Mouse (Mus musculus): ENCODE measurements around the gene Prss46. TPM values are rescaled to one million over a fixed set of nuclear protein-coding genes. Genes with fewer than 3 reads are reported as not detected.
A peak's percentile ranks its signal among the peaks of the same experiment; 100 is the strongest.

The Prss46 gene
- polyA plus RNA-seq, 1 experiment from 2014 or later = not detected

- WGBS = 81% methylated on average over 19 of the region's 19 CpGs
- no peaks in the 10 kb centered on the region for H3K4me1 ChIP-seq
- no peaks in the 10 kb centered on the region for H3K9me3 ChIP-seq
- H3K27ac ChIP-seq = no peak within 1 kb of the TSS
- no peak within 1 kb of the TSS for H3K4me3 ChIP-seq
- no peak for ATAC-seq (replicated peaks)
- H3K36me3 ChIP-seq (replicated peaks) = no peaks in the 10 kb centered on the region
- no peak within 1 kb of the TSS for H3K4me2 ChIP-seq
- H3K27me3 ChIP-seq (replicated peaks) = no peaks in the 10 kb centered on the region
- H3K9ac ChIP-seq = no peak within 1 kb of the TSS
These were observed 9.9 kb upstream of the Prss46 start, which contains the start of gene Prss45 for GRCm38 (mm10) chr9:110834411-110834810. TSS of gene Prss45 (plus strand) at chr9:110834588.

GRCm38 (mm10) chr9:110834961-110835360 lies 9.3 kb upstream of the Prss46 start:
- H3K4me3 ChIP-seq = no peak overlapping the region
- H3K27me3 ChIP-seq (replicated peaks) = no peaks in the 10 kb centered on the region
- no peak overlapping the region for H3K9ac ChIP-seq
- ATAC-seq (replicated peaks) = no peak
- H3K9me3 ChIP-seq = no peaks in the 10 kb centered on the region
- WGBS = 33% methylated on average over 10 of the region's 10 CpGs
- no peak overlapping the region for H3K4me2 ChIP-seq
- H3K4me1 ChIP-seq = no peaks in the 10 kb centered on the region
- H3K27ac ChIP-seq = no peak overlapping the region
- no peaks in the 10 kb centered on the region for H3K36me3 ChIP-seq (replicated peaks)

- ATAC-seq (replicated peaks) = no peak
- Histone ChIP-seq H3K4me2 (no peak overlapping the region), H3K9ac (no peak overlapping the region), H3K27me3 (replicated peaks) (no peaks in the 10 kb centered on the region), H3K4me3 (no peak overlapping the region), H3K9me3 (no peaks in the 10 kb centered on the region), H3K4me1 (no peaks in the 10 kb centered on the region), H3K36me3 (replicated peaks) (no peaks in the 10 kb centered on the region), H3K27ac (no peak overlapping the region)
- 59% methylated on average over 2 of the region's 2 CpGs for WGBS
These were observed 8.2 kb upstream of the Prss46 start for GRCm38 (mm10) chr9:110836112-110836511.

- Histone ChIP-seq H3K9me3 (no peaks in the 10 kb centered on the region), H3K9ac (no peak overlapping the region), H3K27ac (no peak overlapping the region), H3K4me1 (no peaks in the 10 kb centered on the region), H3K4me2 (no peak overlapping the region), H3K27me3 (replicated peaks) (no peaks in the 10 kb centered on the region), H3K4me3 (no peak overlapping the region), H3K36me3 (replicated peaks) (no peaks in the 10 kb centered on the region)
- ATAC-seq (replicated peaks) = no peak
- WGBS = 74% methylated on average over 6 of the region's 6 CpGs
These were observed 3.4 kb upstream of the Prss46 start for GRCm38 (mm10) chr9:110840905-110841304.

GRCm38 (mm10) chr9:110841438-110841837 lies 2.9 kb upstream of the Prss46 start:
- no peak overlapping the region for H3K27ac ChIP-seq
- 91% methylated on average over 2 of the region's 2 CpGs for WGBS

GRCm38 (mm10) chr9:110849162-110849561 lies 4.9 kb downstream of the Prss46 start:
- H3K9me3 ChIP-seq = no peaks in the 10 kb centered on the region
- no peak overlapping the region for H3K27ac ChIP-seq
- no peak overlapping the region for H3K4me3 ChIP-seq
- H3K36me3 ChIP-seq (replicated peaks) = no peaks in the 10 kb centered on the region
- no peak for ATAC-seq (replicated peaks)
- no peaks in the 10 kb centered on the region for H3K4me1 ChIP-seq
- 81% methylated on average over 7 of the region's 7 CpGs for WGBS
- no peak overlapping the region for H3K4me2 ChIP-seq
- no peak overlapping the region for H3K9ac ChIP-seq
- no peaks in the 10 kb centered on the region for H3K27me3 ChIP-seq (replicated peaks)

More at GRCm38 (mm10) chr9:110841438-110841837, 2.9 kb upstream of the Prss46 start:
- Histone ChIP-seq H3K27me3 (replicated peaks) (no peaks in the 10 kb centered on the region), H3K4me1 (no peaks in the 10 kb centered on the region), H3K9ac (no peak overlapping the region), H3K4me3 (no peak overlapping the region), H3K4me2 (no peak overlapping the region), H3K36me3 (replicated peaks) (no peaks in the 10 kb centered on the region), H3K9me3 (no peaks in the 10 kb centered on the region)
- ATAC-seq (replicated peaks) = no peak

- no peaks in the 10 kb centered on the region for H3K36me3 ChIP-seq (replicated peaks)
- 86% methylated on average over 7 of the region's 7 CpGs for WGBS
- ATAC-seq (replicated peaks) = no peak
- peaks cover 17% of the 10 kb centered on the region for H3K27me3 ChIP-seq (replicated peaks)
- no peaks in the 10 kb centered on the region for H3K9me3 ChIP-seq
- H3K9ac ChIP-seq = no peak overlapping the region
- H3K27ac ChIP-seq = no peak overlapping the region
- H3K4me1 ChIP-seq = peaks cover 5% of the 10 kb centered on the region
- no peak overlapping the region for H3K4me3 ChIP-seq
- H3K4me2 ChIP-seq = no peak overlapping the region
These were observed 11.6 kb downstream of the Prss46 start for GRCm38 (mm10) chr9:110855903-110856302.

GRCm38 (mm10) chr9:110856920-110857319 lies 12.6 kb downstream of the Prss46 start:
- peaks cover 17% of the 10 kb centered on the region for H3K27me3 ChIP-seq (replicated peaks)
- no peak for ATAC-seq (replicated peaks)
- no peak overlapping the region for H3K4me2 ChIP-seq
- H3K9ac ChIP-seq = no peak overlapping the region
- H3K36me3 ChIP-seq (replicated peaks) = no peaks in the 10 kb centered on the region
- WGBS = 69% methylated on average over 4 of the region's 4 CpGs
- H3K27ac ChIP-seq = no peak overlapping the region
- H3K9me3 ChIP-seq = no peaks in the 10 kb centered on the region
- no peak overlapping the region for H3K4me3 ChIP-seq
- H3K4me1 ChIP-seq = peaks cover 5% of the 10 kb centered on the region

GRCm38 (mm10) chr9:110857781-110858472 lies 13.6 kb downstream of the Prss46 start, which contains the start of gene Prss50:
TSS of gene Prss50 (plus strand) at chr9:110857967.
- Histone ChIP-seq H3K9ac (no peak within 1 kb of the TSS), H3K27ac (no peak within 1 kb of the TSS), H3K36me3 (replicated peaks) (no peaks in the 10 kb centered on the region), H3K4me2 (peak within 1 kb of the TSS; percentile 50), H3K27me3 (replicated peaks) (peaks cover 17% of the 10 kb centered on the region), H3K4me1 (peaks cover 5% of the 10 kb centered on the region), H3K4me3 (peak within 1 kb of the TSS; percentile 27; the same call in 1 of the 2 replicates), H3K9me3 (no peaks in the 10 kb centered on the region)
- ATAC-seq (replicated peaks) = no peak
- 8% methylated on average over 48 of the region's 50 CpGs for WGBS

GRCm38 (mm10) chr9:110858523-110858922 lies 14.2 kb downstream of the Prss46 start:
- no peak overlapping the region for H3K27ac ChIP-seq
- no peak overlapping the region for H3K4me3 ChIP-seq
- peaks cover 5% of the 10 kb centered on the region for H3K4me1 ChIP-seq
- no peaks in the 10 kb centered on the region for H3K36me3 ChIP-seq (replicated peaks)
- H3K9ac ChIP-seq = no peak overlapping the region
- 58% methylated on average over 5 of the region's 5 CpGs for WGBS
- H3K9me3 ChIP-seq = no peaks in the 10 kb centered on the region
- H3K4me2 ChIP-seq = no peak overlapping the region
- peaks cover 17% of the 10 kb centered on the region for H3K27me3 ChIP-seq (replicated peaks)
- ATAC-seq (replicated peaks) = no peak

GRCm38 (mm10) chr9:110858967-110859596 lies 14.8 kb downstream of the Prss46 start:
- no peak overlapping the region for H3K4me2 ChIP-seq
- no peak overlapping the region for H3K9ac ChIP-seq
- no peak overlapping the region for H3K27ac ChIP-seq
- WGBS = 91% methylated on average over 5 of the region's 5 CpGs
- no peak for ATAC-seq (replicated peaks)
- H3K27me3 ChIP-seq (replicated peaks) = peaks cover 17% of the 10 kb centered on the region
- H3K4me3 ChIP-seq = no peak overlapping the region
- H3K36me3 ChIP-seq (replicated peaks) = no peaks in the 10 kb centered on the region
- no peaks in the 10 kb centered on the region for H3K9me3 ChIP-seq
- peaks cover 5% of the 10 kb centered on the region for H3K4me1 ChIP-seq

GRCm38 (mm10) chr9:110871030-110871429 lies 26.7 kb downstream of the Prss46 start:
- 17% methylated on average over 7 of the region's 7 CpGs for WGBS
- Histone ChIP-seq H3K4me1 (peaks cover 22% of the 10 kb centered on the region), H3K4me2 (no peak overlapping the region), H3K27me3 (replicated peaks) (no peaks in the 10 kb centered on the region), H3K9ac (no peak overlapping the region), H3K4me3 (no peak overlapping the region), H3K9me3 (no peaks in the 10 kb centered on the region), H3K27ac (no peak overlapping the region), H3K36me3 (replicated peaks) (no peaks in the 10 kb centered on the region)
- ATAC-seq (replicated peaks) = no peak
